Mouse (Mus musculus) hindbrain, embryonic 13.5 days (tissue): ENCODE results near the gene Phf13. TPM values are rescaled to one million over a fixed set of nuclear protein-coding genes. Genes with fewer than 3 reads are reported as not detected.
A peak's percentile ranks its signal among the peaks of the same experiment; 100 is the strongest.

Experiments
- ATAC-seq: fragments of 200-750 bp; cut with Nextera tagmentation; 2 replicates; pipeline ENCODE4 v1.8.0; 2017; ENCODE audit warnings: moderate TSS enrichment; ENCODE audit not compliant: low FRiP score
- H3K27ac ChIP-seq: fragments of 300-500 bp; sonication (generic); 2 replicates; pipeline ENCODE4 v1.5.1; 2015; ENCODE audit warnings: inconsistent platforms, mild to moderate bottlenecking, moderate library complexity
- H3K27me3 ChIP-seq: fragments of 300-500 bp; sonication (generic); 2 replicates; pipeline ENCODE4 v1.6.1; 2015; ENCODE audit warnings: mild to moderate bottlenecking, inconsistent platforms
- H3K36me3 ChIP-seq: fragments of 300-500 bp; sonication (generic); 2 replicates; pipeline ENCODE4 v1.6.1; 2015; ENCODE audit warnings: mild to moderate bottlenecking, inconsistent platforms
- H3K4me1 ChIP-seq: fragments of 300-500 bp; sonication (generic); replicated peaks from 2 replicates; pipeline ENCODE4 v1.6.1; 2015; ENCODE audit warnings: inconsistent platforms
- H3K4me2 ChIP-seq: fragments of 300-500 bp; sonication (generic); 2 replicates; pipeline ENCODE4 v1.6.1; 2015; ENCODE audit warnings: inconsistent platforms, mild to moderate bottlenecking, moderate library complexity
- H3K4me3 ChIP-seq: fragments of 300-500 bp; sonication (generic); 2 replicates; pipeline ENCODE4 v1.5.1; 2015; ENCODE audit warnings: mild to moderate bottlenecking, inconsistent platforms
- H3K9ac ChIP-seq: fragments of 300-500 bp; sonication (generic); 2 replicates; pipeline ENCODE4 v1.6.1; 2015; ENCODE audit warnings: mild to moderate bottlenecking, inconsistent platforms
- H3K9me3 ChIP-seq: fragments of 300-500 bp; sonication (generic); 2 replicates; pipeline ENCODE4 v1.6.1; 2016; ENCODE audit warnings: inconsistent platforms
- WGBS: fragments of 180-500 bp; shearing (Covaris S2); methylation state at CpG from one replicate; pipeline ENCODE4 v1.1.7; 2015; 5-methylcytosine and 5-hydroxymethylcytosine counted together
- polyA plus RNA-seq: library from polyadenylated mRNA; unstranded; fragments of >200 nt; fragmentation: Nextera tagmentation; extraction: Ambion mirVana; gene quantifications from 2 replicates; pipeline ENCODE4 v1.2.1, GENCODE M21; 2015

Gene Phf13
- polyA plus RNA-seq, 1 experiment from 2014 or later: 18.4 TPM

DNA sequence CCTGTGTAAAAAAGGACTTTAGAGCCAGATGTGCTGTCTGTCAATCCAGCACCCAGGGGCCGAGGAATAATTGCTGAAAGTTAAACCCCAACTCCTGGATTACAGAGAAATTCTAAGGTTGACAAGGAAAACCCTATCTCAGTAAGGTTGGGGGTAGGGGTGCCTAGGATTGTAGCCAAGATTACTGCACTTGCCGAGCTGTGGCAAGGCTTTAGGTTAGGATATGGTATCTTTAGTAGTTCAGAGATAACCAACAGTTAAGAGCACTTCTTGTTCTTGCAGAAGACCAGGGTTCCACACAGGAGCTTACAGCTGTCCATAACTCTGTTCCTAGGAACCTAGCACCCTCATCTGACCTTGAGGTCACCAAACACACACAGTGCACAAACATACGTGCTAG is 1.6 kb upstream of the Phf13 start:
- Histone ChIP-seq H3K36me3 (no peaks in the 10 kb centered on the region), H3K27me3 (no peaks in the 10 kb centered on the region), H3K4me3 (no peak overlapping the region; the same call in 1 of the 2 replicates), H3K9ac (peak overlapping the region; percentile 89), H3K4me2 (peak overlapping the region; percentile 58), H3K27ac (no peak overlapping the region), H3K4me1 (peaks cover 26% of the 10 kb centered on the region), H3K9me3 (no peaks in the 10 kb centered on the region)
- 83% methylated on average over 3 of the region's 3 CpGs for WGBS
- no peak for ATAC-seq

DNA sequence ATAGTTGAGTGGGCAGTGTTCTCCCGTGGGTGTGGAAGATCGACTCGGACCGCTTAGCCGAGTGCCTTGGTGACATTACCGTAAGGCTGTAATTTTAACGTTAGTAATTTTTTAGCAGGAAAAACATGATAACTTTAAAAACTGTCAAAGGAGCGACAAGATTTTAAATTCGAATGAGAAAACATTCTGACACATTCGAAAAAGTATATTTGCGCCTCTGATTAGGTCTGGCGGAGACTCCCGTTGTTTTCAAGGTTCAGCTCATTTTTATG is 829 bp upstream of the Phf13 start:
- Histone ChIP-seq H3K36me3 (peaks cover 7% of the 10 kb centered on the region), H3K27ac (peak overlapping the region; percentile 91), H3K4me3 (peak overlapping the region; percentile 92), H3K27me3 (no peaks in the 10 kb centered on the region), H3K4me1 (peaks cover 26% of the 10 kb centered on the region), H3K4me2 (peak overlapping the region; percentile 58), H3K9me3 (no peaks in the 10 kb centered on the region), H3K9ac (peak overlapping the region; percentile 89)
- WGBS: 8% methylated on average over 13 of the region's 13 CpGs
- no peak for ATAC-seq

DNA sequence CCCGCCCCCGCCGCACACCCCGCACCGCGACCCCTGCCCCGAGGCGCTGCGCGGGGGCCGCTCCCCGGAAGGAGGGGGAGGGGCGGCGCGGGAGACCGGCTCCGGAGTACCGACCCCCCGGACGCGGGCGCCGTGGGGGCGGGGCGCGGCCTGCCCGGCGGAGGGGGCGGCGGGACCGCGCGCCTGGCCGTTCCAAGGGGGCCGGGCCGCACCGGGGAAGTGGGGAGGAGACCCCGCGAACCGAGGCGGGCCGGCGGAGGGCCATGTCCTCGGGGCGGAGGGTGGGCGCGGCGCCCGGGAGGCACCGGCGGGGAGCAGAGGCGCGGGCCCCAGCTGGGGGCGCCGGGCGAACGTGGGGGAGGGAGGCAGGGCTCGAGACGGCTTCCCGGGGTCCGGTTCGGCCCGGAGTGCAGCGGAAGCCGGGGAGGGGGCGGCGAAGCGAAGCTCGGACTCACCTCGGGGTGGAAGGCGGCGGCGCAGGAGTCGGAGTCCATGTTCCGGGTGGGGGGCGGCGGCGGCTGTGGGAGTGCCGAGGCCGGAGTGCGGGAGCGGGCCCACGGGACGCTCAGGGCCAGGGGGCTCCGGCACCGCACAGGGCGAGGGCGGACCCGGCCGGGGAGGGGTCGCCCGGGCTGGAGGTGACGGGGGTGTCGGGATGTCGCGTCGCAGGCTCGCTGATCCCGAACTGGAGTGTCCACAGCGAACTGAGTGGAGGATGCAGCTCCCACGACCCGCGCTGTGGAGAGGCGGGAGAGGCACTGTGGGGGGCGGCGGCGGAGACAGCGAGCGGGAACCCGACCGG is 486 bp downstream of the Phf13 start:
- H3K36me3 ChIP-seq: peaks cover 20% of the 10 kb centered on the region
- H3K9me3 ChIP-seq: no peaks in the 10 kb centered on the region
- peak overlapping the region; percentile 93 for H3K4me2 ChIP-seq
- H3K4me3 ChIP-seq: peak overlapping the region; percentile 92
- WGBS: under 1% methylated on average over 95 of the region's 111 CpGs
- peak overlapping the region; percentile 89 for H3K9ac ChIP-seq
- peak overlapping the region; percentile 82 for H3K27ac ChIP-seq
- no peaks in the 10 kb centered on the region for H3K27me3 ChIP-seq
- peaks cover 26% of the 10 kb centered on the region for H3K4me1 ChIP-seq
- peak; percentile 68 for ATAC-seq

DNA sequence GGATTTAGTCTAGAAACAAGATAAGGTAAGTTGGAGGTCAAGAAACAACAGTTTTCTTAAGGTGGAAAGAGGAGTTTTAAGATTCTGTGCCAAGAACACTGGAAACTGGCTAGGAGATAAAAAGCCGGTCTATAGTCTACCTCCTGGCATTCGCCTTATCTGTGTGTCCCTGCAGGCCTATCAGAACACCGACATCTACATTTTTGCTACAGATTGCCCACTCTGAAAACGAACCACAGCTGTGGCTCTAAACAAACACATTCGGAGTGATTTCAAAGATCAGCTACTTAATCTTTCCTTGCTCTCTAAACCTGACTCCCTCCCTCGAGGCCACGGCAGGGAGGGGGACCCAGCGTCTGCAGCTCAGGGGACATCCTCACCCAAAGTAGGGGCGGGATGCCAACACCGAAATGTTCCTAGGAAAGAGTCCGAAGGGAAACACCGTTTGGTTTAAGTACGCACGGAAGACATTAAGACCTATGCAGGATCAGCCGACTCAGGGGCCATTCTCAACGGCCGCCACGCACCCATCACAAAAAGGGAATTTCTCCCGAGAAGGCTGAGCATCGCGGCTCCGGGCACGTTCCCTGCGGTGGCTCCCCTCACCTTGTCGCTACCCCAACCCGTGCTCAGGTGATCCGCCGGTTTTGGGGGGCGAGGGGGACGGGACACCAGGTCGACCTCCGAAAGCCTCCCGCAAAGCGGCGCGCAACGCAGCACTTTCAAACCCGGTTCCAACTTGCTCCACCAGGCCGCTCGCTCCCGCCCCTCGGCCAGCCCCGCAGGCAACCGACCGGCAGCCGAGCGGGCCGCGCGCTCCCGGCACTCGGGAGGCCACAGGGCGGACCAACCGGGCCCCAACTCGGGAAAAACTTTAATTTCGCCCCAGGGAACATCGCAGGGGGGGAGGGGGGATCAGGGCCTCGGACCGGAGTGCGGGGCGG is 1.6 kb downstream of the Phf13 start:
- no peaks in the 10 kb centered on the region for H3K9me3 ChIP-seq
- WGBS: under 1% methylated on average over 61 of the region's 61 CpGs

DNA sequence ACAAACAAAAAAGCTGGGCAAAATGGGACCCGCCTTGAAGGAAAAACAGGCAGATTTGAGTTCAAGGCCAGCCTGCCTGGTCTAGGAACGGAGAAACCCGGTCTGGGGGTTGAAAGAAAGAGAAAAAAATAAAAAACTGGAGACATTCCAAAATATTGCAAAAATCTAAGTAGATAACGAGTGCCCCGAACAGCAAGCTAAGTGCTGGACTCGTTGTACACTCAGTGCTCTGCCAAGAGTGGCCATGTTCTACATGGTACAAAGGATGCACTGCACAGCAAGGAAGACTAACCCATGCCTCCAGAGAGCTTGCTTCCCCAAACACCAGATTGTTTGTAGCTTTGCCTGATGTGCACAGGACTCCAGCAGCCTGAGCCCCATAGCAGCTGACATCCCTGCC is 3.0 kb downstream of the Phf13 start:
- H3K4me3 ChIP-seq: no peak overlapping the region
- 92% methylated on average over 6 of the region's 6 CpGs for WGBS

More for the DNA sequence above, 1.6 kb downstream of the Phf13 start:
- peak overlapping the region; percentile 89 for H3K9ac ChIP-seq
- peak overlapping the region; percentile 92 for H3K4me3 ChIP-seq
- H3K27me3 ChIP-seq: no peaks in the 10 kb centered on the region
- H3K4me2 ChIP-seq: peak overlapping the region; percentile 93
- peaks cover 26% of the 10 kb centered on the region for H3K4me1 ChIP-seq
- H3K27ac ChIP-seq: peak overlapping the region; percentile 82; the same call in 1 of the 2 replicates
- ATAC-seq: no peak
- peaks cover 24% of the 10 kb centered on the region for H3K36me3 ChIP-seq

DNA sequence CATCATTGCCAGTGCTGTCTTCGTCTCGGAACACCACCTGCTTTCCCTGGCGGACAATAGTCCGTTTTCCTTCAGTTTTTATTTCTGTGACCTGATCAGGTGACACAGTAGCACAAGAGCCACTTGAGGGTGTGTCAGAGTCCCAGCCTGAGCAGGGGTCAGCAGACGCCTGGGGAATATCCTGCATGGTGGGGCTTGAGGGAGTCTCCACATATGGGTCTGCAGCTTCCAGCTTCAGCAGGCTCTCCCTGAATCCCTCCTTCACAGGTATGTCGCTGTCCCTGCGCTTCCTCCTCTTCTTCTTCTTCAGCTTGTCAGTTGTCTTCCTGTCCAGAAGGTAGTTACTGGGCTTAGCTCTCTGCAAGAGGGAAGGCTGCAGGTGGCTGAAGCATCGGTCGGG is 4.0 kb downstream of the Phf13 start:
- peaks cover 37% of the 10 kb centered on the region for H3K4me1 ChIP-seq
- no peak overlapping the region for H3K27ac ChIP-seq
- ATAC-seq: no peak
- no peak overlapping the region for H3K4me2 ChIP-seq
- no peaks in the 10 kb centered on the region for H3K27me3 ChIP-seq
- H3K9me3 ChIP-seq: no peaks in the 10 kb centered on the region
- WGBS: 95% methylated on average over 9 of the region's 9 CpGs
- no peak overlapping the region for H3K9ac ChIP-seq
- H3K36me3 ChIP-seq: peaks cover 24% of the 10 kb centered on the region
- H3K4me3 ChIP-seq: no peak overlapping the region

More for the DNA sequence above, 3.0 kb downstream of the Phf13 start:
- H3K36me3 ChIP-seq: peaks cover 24% of the 10 kb centered on the region
- H3K27me3 ChIP-seq: no peaks in the 10 kb centered on the region
- ATAC-seq: no peak
- H3K9ac ChIP-seq: peak overlapping the region; percentile 89; the same call in 1 of the 2 replicates
- H3K27ac ChIP-seq: no peak overlapping the region
- no peaks in the 10 kb centered on the region for H3K9me3 ChIP-seq
- peaks cover 37% of the 10 kb centered on the region for H3K4me1 ChIP-seq
- no peak overlapping the region for H3K4me2 ChIP-seq

DNA sequence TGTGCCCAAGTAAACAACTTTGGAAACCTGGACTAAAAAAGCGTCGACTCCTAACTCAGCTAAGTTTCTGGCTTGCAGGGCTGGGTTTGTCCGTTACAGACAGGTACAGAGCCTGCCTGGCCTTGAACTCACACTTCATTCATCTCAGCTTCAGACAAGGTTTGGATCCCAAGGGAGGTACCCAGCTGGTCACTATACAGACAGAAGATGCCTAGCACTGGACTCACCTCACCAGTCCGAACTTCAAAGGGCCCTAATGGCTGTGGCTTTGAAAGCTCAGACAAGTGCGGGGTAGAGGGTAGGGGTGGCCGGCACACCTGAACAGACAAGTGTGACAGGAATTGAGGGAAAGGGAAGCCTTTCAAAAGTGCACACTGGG is 7.0 kb downstream of the Phf13 start:
- H3K36me3 ChIP-seq: peaks cover 24% of the 10 kb centered on the region
- H3K4me1 ChIP-seq: peaks cover 40% of the 10 kb centered on the region
- WGBS: 33% methylated on average over 6 of the region's 6 CpGs
- H3K4me2 ChIP-seq: peak overlapping the region; percentile 89
- no peaks in the 10 kb centered on the region for H3K9me3 ChIP-seq
- peak; percentile 9; the same call in 1 of the 2 replicates for ATAC-seq
- H3K27me3 ChIP-seq: no peaks in the 10 kb centered on the region
- H3K27ac ChIP-seq: no peak overlapping the region
- peak overlapping the region; percentile 85 for H3K4me3 ChIP-seq
- H3K9ac ChIP-seq: peak overlapping the region; percentile 95

DNA sequence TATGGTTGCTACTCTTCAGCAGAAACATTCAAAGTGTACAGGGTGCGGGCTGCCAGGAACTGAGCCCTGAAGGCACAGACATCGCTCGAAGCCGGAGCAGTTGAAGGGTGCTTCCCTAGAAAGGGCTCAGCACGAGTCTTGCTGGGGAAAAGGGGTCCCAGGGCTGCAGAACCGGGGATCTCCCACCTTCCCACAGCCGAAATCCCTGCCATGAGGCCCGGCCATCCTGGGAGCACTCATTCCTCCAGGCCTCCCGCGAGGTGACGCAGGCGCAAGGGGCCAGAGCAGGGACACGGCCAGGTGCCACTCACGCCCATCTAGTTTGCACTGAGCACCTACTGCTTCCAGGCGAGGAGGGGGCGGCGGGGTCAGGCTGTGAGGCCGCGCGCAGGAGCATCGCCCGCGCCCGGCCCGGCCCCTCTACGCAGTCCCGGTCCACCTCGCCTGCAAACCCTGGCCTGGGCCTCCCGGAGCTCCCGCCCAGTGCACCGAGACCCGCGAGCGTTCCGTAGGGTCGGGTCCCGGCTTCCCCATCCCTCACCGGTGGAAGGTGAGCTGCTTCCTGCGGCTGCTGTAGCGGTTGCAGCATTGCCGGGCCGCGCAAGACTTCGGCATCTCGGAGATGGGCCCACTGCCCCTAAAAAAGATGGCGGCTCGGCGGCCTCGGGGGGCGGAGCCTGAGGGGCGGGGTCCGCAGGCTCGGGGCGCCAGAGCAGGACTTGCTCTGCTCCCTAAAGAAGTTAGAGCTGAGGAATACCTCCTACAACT is 7.5 kb downstream of the Phf13 start, which contains the start of gene Thap3:
Gene Thap3 (minus strand): TSS at position 656 of the 768 bp plus-strand sequence.
- Histone ChIP-seq H3K27me3 (no peaks in the 10 kb centered on the region), H3K4me1 (peaks cover 36% of the 10 kb centered on the region), H3K4me3 (peak within 1 kb of the TSS; percentile 85), H3K9ac (peak within 1 kb of the TSS; percentile 95), H3K4me2 (peak within 1 kb of the TSS; percentile 89), H3K27ac (peak within 1 kb of the TSS; percentile 88), H3K36me3 (peaks cover 24% of the 10 kb centered on the region), H3K9me3 (no peaks in the 10 kb centered on the region)
- WGBS: under 1% methylated on average over 53 of the region's 54 CpGs
- peak; percentile 75 for ATAC-seq

DNA sequence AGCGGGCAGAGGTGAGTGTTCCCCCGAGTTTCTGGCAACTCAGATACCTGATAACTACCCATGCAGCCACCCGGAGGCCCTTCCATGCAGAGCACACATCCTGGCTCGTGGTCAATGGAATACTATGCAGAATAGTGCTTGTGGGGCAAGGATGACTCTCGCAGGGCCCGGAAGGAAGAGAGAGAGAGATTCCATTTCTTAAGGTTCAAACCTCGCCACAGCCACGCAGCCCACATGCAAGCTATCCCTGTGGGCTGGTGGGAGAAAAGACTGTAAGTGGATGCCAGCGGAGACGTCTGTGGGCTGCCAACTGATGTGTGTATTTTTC is 8.1 kb downstream of the Phf13 start:
- peak overlapping the region; percentile 85 for H3K4me3 ChIP-seq
- 33% methylated on average over 10 of the region's 10 CpGs for WGBS
- H3K4me1 ChIP-seq: peaks cover 36% of the 10 kb centered on the region
- H3K27ac ChIP-seq: peak overlapping the region; percentile 88
- H3K9ac ChIP-seq: peak overlapping the region; percentile 95
- no peak for ATAC-seq
- H3K36me3 ChIP-seq: peaks cover 29% of the 10 kb centered on the region
- no peaks in the 10 kb centered on the region for H3K9me3 ChIP-seq
- H3K4me2 ChIP-seq: peak overlapping the region; percentile 89
- no peaks in the 10 kb centered on the region for H3K27me3 ChIP-seq

DNA sequence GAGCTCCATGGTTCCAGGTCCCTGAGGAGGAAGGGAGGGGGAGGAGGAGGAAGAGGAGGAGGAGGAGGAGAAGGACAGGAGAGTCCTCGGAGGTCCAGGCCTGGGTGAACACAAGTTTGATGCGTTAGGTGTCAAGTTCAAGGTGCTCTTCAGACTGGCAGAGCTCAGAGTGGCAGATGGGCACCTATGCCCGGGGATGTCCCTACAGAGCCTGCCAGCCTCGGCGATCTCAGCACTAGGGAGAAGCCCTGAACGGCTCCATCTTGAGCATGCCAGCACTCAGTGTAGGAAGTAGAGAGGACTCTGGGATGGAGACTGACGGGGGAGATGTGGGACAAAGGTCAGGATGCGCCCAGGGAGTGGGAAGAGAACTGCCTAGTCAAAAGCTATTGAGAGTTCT is 9.4 kb downstream of the Phf13 start:
- Histone ChIP-seq H3K4me1 (peaks cover 38% of the 10 kb centered on the region), H3K9me3 (no peaks in the 10 kb centered on the region), H3K36me3 (peaks cover 28% of the 10 kb centered on the region), H3K27me3 (no peaks in the 10 kb centered on the region), H3K4me2 (0 out of 2 replicates have a peak overlapping the region, but pooled peaks have one; percentile 8), H3K9ac (no peak overlapping the region; the same call in 1 of the 2 replicates), H3K27ac (no peak overlapping the region), H3K4me3 (no peak overlapping the region)
- WGBS: 67% methylated on average over 8 of the region's 8 CpGs
- ATAC-seq: no peak

DNA sequence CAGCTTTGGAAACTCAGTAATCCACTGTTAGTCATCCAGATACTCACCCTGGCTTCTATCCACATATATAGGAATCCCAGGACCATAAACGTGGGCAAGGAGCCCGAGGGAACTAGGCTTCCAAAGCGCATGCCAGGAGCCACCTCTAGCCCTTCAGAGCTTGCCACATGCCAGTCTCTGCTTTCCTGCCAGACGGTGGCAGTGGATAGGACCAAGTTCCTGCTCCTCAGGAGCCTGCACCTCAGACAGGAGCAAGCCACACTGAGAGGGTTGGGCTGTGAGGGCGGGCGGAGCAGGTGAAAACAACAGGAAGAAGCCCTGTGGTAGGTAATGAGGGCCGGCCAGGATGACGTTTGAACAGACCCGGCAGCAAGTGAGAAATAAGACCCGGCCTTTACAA is 10.2 kb downstream of the Phf13 start:
- 48% methylated on average over 10 of the region's 10 CpGs for WGBS
- no peak overlapping the region for H3K4me3 ChIP-seq

DNA sequence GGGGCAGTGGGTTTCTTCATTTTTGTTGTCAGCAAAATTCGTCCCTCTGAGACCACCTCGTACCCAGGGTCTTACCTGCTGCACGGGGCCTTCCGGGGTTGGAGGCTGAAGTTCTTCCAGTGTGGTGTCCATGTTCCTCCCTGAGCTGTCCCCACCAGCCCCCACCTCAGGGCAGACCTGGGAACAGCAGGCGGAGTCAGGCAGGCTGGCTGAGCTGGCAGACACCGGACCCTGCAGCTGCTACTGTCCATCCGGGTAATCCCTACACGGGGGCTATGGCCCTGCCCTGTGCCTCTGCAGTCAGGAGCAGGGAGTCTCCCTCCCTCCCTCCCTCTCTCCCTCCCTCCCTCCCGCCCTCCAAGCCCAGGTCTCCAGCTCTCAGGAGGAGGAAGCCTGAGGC is 12.5 kb downstream of the Phf13 start:
- 38% methylated on average over 8 of the region's 9 CpGs for WGBS
- Histone ChIP-seq H3K36me3 (peaks cover 38% of the 10 kb centered on the region), H3K27ac (no peak overlapping the region), H3K4me3 (no peak overlapping the region), H3K9ac (no peak overlapping the region), H3K27me3 (no peaks in the 10 kb centered on the region), H3K4me2 (no peak overlapping the region), H3K9me3 (no peaks in the 10 kb centered on the region), H3K4me1 (peaks cover 35% of the 10 kb centered on the region)
- no peak for ATAC-seq

More for the DNA sequence above, 10.2 kb downstream of the Phf13 start:
- H3K27ac ChIP-seq: no peak overlapping the region
- no peak overlapping the region for H3K4me2 ChIP-seq
- H3K9me3 ChIP-seq: no peaks in the 10 kb centered on the region
- peaks cover 41% of the 10 kb centered on the region for H3K4me1 ChIP-seq
- no peak overlapping the region; the same call in 1 of the 2 replicates for H3K9ac ChIP-seq
- ATAC-seq: no peak
- peaks cover 24% of the 10 kb centered on the region for H3K36me3 ChIP-seq
- H3K27me3 ChIP-seq: no peaks in the 10 kb centered on the region
